Mouse (Mus musculus) small intestine, adult 2 months (tissue): ENCODE measurements around the gene Sept9. TPM values are rescaled to one million over a fixed set of nuclear protein-coding genes. Genes with fewer than 3 reads are reported as not detected.

Source experiments
- H3K27ac ChIP-seq: fragments of 200-500 bp; 2 replicates; pipeline ENCODE4 v1.5.1; 2012; ENCODE audit warnings: low read depth, low read length, control low read depth, inconsistent platforms; ENCODE audit not compliant: insufficient read depth
- H3K27me3 ChIP-seq: fragments of 200-500 bp; 2 replicates; pipeline ENCODE4 v1.6.1; 2012; ENCODE audit warnings: mild to moderate bottlenecking, moderate library complexity, low read length, inconsistent platforms; ENCODE audit not compliant: control insufficient read depth, insufficient read depth
- H3K36me3 ChIP-seq: fragments of 200-500 bp; 2 replicates; pipeline ENCODE4 v1.6.1; 2012; ENCODE audit warnings: mild to moderate bottlenecking, low read length, control low read depth, inconsistent platforms; ENCODE audit not compliant: control insufficient read depth, insufficient read depth
- H3K4me1 ChIP-seq: fragments of 200-500 bp; 2 replicates; pipeline ENCODE4 v1.6.1; 2012; ENCODE audit warnings: low read length, inconsistent platforms, mixed read lengths; ENCODE audit not compliant: control insufficient read depth, insufficient read depth, insufficient read length
- H3K4me3 ChIP-seq: fragments of 200-500 bp; 2 replicates; pipeline ENCODE4 v1.5.1; 2012; ENCODE audit warnings: low read depth, mild to moderate bottlenecking, control low read depth, inconsistent platforms, low read length, moderate library complexity
- CTCF ChIP-seq: fragments of 200-500 bp; IDR thresholded peaks from 2 replicates; pipeline ENCODE4 v1.5.1; 2012; ENCODE audit warnings: low read depth, mild to moderate bottlenecking, control low read depth, inconsistent platforms, low read length, moderate library complexity, mixed read lengths; ENCODE audit not compliant: insufficient replicate concordance, insufficient read length; ENCODE audit errors: extremely low read depth
- POLR2A ChIP-seq: fragments of 200-500 bp; IDR thresholded peaks from 2 replicates; pipeline ENCODE4 v1.6.1; 2012; ENCODE audit warnings: low read depth, mild to moderate bottlenecking, control low read depth, inconsistent platforms, low read length, moderate library complexity
- WGBS: fragments of 180-500 bp; shearing (Covaris S2); methylation state at CpG from one replicate; pipeline ENCODE4 v1.1.7; 2018; 5-methylcytosine and 5-hydroxymethylcytosine counted together
- polyA plus RNA-seq: library from polyadenylated mRNA; depleted of rRNA; stranded (reverse); fragments of >200 nt; gene quantifications from 2 replicates; pipeline ENCODE4 v1.2.3, GENCODE M21; 2012

Gene Sept9
- polyA plus RNA-seq, 1 experiment, result 31.0 TPM

DNA sequence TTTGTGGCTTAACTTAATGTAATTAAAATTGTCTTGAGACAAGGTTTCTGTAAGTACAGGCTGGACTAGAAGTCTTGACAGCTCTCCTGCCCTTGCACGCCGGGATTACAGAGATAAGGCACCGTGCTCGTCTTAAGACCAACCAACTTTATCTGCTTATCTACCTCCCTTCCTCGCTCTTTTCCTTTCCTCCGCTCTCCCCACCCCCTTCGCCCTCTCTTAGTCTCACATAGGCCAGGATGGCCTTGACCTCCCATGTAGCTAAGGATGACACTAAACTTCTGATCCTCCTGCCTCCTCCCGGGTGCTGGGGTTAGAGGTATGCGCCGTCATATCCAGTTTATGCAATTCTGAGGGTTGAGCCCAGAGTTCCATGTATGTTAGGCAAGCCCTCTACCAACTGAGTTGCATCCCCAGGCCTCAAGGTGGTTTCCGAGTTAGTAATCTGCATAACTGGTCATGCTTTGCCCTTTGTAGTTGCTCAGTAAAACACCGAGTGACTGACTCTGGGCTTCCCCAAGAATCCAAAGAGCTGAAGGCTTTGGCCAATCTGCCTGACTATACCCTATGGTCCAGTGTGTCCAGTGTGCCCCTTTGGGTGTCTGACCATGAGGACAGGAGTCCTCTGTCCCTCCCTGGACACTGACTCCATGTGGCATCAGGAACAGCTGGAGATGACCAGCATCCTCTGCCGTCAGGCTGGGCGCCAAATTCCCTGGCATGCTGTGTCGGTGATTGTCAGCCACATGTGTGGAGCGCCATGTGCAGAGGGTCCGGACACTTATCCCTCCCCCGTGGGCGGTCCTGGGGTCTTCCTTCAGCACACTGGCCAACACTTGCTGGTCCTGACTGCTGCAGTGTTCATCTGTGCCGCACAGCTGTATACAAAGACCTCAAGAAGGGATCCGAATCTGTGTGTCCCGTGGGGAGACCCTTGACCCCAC lies 50.8 kb downstream of the Sept9 start:
- Histone ChIP-seq H3K4me3 (no peak overlapping the region), H3K27me3 (no peaks in the 10 kb centered on the region), H3K27ac (no peak overlapping the region), H3K36me3 (no peaks in the 10 kb centered on the region), H3K4me1 (peaks cover 9% of the 10 kb centered on the region)
- TF ChIP-seq POLR2A, result no peak
- no peak for TF ChIP-seq CTCF
- WGBS, result 88% methylated on average over 22 of the region's 22 CpGs

DNA sequence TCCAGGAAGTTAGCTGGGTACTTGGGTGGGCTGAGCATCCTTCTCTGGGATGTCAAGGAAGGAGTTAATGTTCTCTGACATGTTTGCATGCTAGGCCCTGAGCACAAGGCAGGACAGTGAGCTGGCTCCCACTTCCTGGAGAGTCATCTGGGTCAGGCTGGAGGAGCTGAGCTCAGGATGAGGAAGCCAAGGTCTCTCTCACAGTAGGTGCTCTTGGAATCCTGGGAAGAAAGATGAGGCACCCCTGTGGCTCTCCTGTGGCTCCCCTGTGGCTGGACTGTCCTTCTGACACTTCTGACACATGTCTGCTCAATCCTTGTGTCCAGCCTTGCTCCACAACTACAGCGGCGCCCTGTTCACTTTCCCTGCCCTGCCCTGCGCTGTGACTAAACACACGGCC lies 52.3 kb downstream of the Sept9 start:
- no peak overlapping the region for H3K4me3 ChIP-seq
- no peaks in the 10 kb centered on the region for H3K36me3 ChIP-seq
- H3K4me1 ChIP-seq, result no peaks in the 10 kb centered on the region
- 91% methylated on average over 4 of the region's 4 CpGs for WGBS
- no peaks in the 10 kb centered on the region for H3K27me3 ChIP-seq
- TF ChIP-seq POLR2A, result no peak
- no peak for TF ChIP-seq CTCF
- H3K27ac ChIP-seq, result no peak overlapping the region

DNA sequence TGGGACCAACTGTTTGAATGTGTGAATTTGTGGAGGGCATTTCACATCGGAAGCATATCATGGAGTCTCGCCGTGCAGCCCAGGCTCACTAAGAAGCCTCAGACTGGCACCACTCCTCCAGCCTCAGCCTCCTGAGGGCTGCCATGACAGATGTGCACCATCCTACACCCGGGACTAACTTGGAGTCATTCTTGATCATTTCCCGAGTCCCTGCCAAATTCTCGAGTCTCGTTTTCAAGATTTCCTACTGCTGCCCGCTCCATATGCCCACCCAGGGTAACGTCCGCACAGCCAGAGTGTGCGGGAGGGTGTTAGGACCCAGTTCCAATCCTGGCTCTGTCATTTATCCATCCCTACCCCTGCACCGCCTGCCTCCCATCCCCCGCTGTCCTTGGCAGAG lies 53.4 kb downstream of the Sept9 start:
- Histone ChIP-seq H3K36me3 (no peaks in the 10 kb centered on the region), H3K4me3 (no peak overlapping the region), H3K27ac (no peak overlapping the region), H3K4me1 (no peaks in the 10 kb centered on the region), H3K27me3 (no peaks in the 10 kb centered on the region)
- no peak for TF ChIP-seq CTCF
- no peak for TF ChIP-seq POLR2A
- WGBS, result 92% methylated on average over 13 of the region's 13 CpGs

DNA sequence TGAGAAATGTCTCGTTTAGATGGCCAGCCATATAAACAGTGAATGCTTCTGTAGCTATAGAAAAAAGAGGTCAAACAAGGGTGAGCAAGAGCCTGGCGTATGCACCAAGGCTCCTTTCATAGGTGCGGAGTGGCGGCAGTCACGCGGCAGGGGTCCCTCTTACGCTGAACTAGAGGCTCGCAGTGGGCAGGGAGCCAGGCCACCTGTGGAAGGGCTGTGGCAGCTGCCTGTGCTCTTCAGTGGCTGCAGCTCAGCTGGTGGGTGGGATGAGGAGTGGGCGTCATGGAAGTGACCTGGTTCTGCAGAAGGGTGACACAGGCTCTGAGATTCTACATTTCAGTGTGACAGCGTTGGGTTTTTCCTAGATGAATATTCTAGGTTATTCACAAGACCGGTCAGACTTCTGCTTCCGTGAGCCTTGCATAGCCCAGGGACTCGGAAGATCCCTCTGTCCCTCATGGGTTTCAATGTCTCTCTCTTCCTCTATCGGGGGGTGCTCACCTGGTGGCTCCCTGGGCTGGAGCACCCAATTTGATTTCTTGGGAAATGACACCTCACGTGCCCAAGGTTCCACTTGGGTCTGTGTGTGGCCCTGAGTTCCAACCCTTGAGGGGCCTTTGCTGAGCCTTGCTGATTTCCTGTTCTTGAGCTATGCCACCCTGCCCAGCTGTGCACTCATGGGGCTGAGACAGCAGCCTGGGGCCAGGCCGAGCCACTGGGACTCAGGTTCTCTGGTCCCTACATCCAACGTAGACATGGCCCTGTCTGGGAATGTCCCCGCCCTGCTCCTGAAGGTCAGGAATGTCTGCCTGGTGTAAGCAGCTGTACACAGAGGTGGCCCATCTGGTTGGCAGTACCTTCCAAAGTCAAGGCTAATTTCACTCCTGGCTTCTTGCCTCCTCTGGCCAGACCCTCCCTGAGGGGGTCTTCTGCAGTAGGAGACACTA lies 55.0 kb downstream of the Sept9 start:
- H3K36me3 ChIP-seq, result no peaks in the 10 kb centered on the region
- no peak for TF ChIP-seq CTCF
- TF ChIP-seq POLR2A, result no peak
- no peaks in the 10 kb centered on the region for H3K27me3 ChIP-seq
- no peaks in the 10 kb centered on the region for H3K4me1 ChIP-seq
- H3K4me3 ChIP-seq, result no peak overlapping the region
- 77% methylated on average over 18 of the region's 18 CpGs for WGBS
- no peak overlapping the region for H3K27ac ChIP-seq

DNA sequence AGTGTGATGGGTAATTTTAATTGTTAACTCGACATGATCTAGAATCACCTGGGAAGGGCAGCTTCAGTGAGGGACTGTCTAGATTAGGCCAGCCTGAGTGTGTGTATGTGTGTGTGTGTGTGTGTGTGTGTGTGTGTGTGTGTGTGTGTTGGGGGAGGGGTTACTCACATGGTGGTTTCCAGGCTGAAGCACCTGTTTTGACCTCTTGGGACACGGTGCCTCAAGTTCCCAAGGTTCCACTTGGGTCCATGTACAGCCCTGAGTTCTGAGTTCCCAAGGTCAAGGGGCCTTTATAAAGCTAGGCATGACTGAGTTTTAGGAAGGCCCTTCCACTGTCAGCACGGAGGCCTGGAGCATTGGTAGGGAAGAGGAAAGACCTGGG lies 55.6 kb downstream of the Sept9 start:
- Histone ChIP-seq H3K36me3 (no peaks in the 10 kb centered on the region), H3K27ac (no peak overlapping the region)
- WGBS, result 88% methylated on average over 3 of the region's 3 CpGs

DNA sequence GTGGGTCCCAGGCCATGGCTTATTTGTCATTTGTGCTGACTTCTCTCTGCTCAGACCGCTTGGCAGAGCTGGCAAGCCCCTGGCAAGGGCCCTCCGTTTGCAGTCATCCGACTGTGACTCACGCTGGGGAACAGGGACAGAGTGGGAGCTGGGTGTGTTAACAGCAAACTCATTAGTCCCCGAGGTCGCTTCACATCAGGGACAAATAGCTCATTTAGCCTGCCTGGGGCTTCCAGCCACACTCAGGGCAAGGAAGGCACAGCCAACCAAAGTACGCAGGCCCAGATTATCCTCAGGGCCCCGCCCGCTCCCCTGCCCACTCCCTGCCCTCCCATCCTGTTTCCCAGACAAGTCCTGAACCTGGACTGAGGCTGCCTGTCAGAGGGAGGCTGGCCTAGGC lies 56.6 kb downstream of the Sept9 start:
- TF ChIP-seq POLR2A (no peak), CTCF (no peak)
- no peaks in the 10 kb centered on the region for H3K27me3 ChIP-seq
- H3K4me3 ChIP-seq, result no peak overlapping the region
- WGBS, result 73% methylated on average over 9 of the region's 9 CpGs
- no peak overlapping the region for H3K27ac ChIP-seq
- no peaks in the 10 kb centered on the region for H3K4me1 ChIP-seq
- no peaks in the 10 kb centered on the region for H3K36me3 ChIP-seq

More for the DNA sequence above, 55.6 kb downstream of the Sept9 start:
- no peak overlapping the region for H3K4me3 ChIP-seq
- no peaks in the 10 kb centered on the region for H3K4me1 ChIP-seq
- no peaks in the 10 kb centered on the region for H3K27me3 ChIP-seq
- TF ChIP-seq CTCF (no peak), POLR2A (no peak)

DNA sequence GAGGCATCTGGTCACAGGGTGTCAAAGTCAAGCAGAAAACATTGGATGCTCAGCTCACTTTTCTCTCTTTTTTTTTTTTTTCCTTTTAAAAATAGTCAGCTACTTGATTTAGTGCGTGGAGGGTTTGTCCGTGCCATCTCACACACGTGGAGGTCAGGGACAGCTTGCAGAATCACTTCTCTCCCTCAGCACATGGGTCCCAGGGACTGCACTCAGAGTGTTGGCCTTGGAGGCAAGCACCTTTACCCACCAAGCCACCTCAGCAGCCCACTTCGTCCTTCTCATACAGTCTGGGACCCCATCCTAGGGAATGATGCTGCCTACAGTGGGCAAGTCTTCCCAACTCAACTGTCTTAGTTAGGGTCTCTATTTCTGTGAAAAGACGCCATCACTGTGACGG lies 57.4 kb downstream of the Sept9 start:
- H3K36me3 ChIP-seq, result no peaks in the 10 kb centered on the region
- H3K4me3 ChIP-seq, result no peak overlapping the region
- H3K4me1 ChIP-seq, result no peaks in the 10 kb centered on the region
- TF ChIP-seq CTCF, result no peak
- TF ChIP-seq POLR2A, result no peak
- H3K27ac ChIP-seq, result no peak overlapping the region
- WGBS, result 96% methylated on average over 6 of the region's 6 CpGs
- no peaks in the 10 kb centered on the region for H3K27me3 ChIP-seq
